Mouse (Mus musculus): Measurements from ENCODE around the gene Gm20388. TPM values are rescaled to one million over a fixed set of nuclear protein-coding genes. Genes with fewer than 3 reads are reported as not detected.

The Gm20388 gene
- polyA plus RNA-seq, 1 experiment from 2014 or later: not detected

- no peaks in the 10 kb centered on the region for H3K9me3 ChIP-seq (ENCODE audit: control insufficient read depth, low read length)
- ATAC-seq (ENCODE audit: low read depth): no peak
- peak overlapping the region; percentile 3; the same call in 1 of the 2 replicates for H3K27ac ChIP-seq (ENCODE audit: low read length)
- H3K9ac ChIP-seq (ENCODE audit: low read length): no peak overlapping the region
- peaks cover 16% of the 10 kb centered on the region for H3K36me3 ChIP-seq (ENCODE audit: control insufficient read depth, insufficient read depth, low read length)
- H3K27me3 ChIP-seq (ENCODE audit: control insufficient read depth, insufficient read depth, low read depth, low read length): no peaks in the 10 kb centered on the region
- H3K4me2 ChIP-seq (ENCODE audit: low read depth, low read length): peak overlapping the region; percentile 67
- 29% methylated on average over 10 of the region's 10 CpGs for WGBS
- H3K4me1 ChIP-seq (replicated peaks; ENCODE audit: control insufficient read depth, insufficient read depth, low read length): peaks cover 24% of the 10 kb centered on the region
- no peak overlapping the region for H3K4me3 ChIP-seq (ENCODE audit: low read length)
Measured at GRCm38 (mm10) chr8:122574667-122575251, 2664.1 kb downstream of the Gm20388 start.

- H3K4me2 ChIP-seq (ENCODE audit: low read depth, low read length): peak overlapping the region; percentile 67
- no peak for ATAC-seq (ENCODE audit: low read depth)
- peaks cover 24% of the 10 kb centered on the region for H3K4me1 ChIP-seq (replicated peaks; ENCODE audit: control insufficient read depth, insufficient read depth, low read length)
- peak overlapping the region; percentile 71 for H3K4me3 ChIP-seq (ENCODE audit: low read length)
- no peak overlapping the region for H3K9ac ChIP-seq (ENCODE audit: low read length)
- WGBS: 50% methylated on average over 8 of the region's 8 CpGs
- peak overlapping the region; percentile 3; the same call in 1 of the 2 replicates for H3K27ac ChIP-seq (ENCODE audit: low read length)
- H3K27me3 ChIP-seq (ENCODE audit: control insufficient read depth, insufficient read depth, low read depth, low read length): no peaks in the 10 kb centered on the region
- peaks cover 16% of the 10 kb centered on the region for H3K36me3 ChIP-seq (ENCODE audit: control insufficient read depth, insufficient read depth, low read length)
- no peaks in the 10 kb centered on the region for H3K9me3 ChIP-seq (ENCODE audit: control insufficient read depth, low read length)
Measured at GRCm38 (mm10) chr8:122575286-122575685, 2664.6 kb downstream of the Gm20388 start.

- H3K27ac ChIP-seq (ENCODE audit: low read length): peak overlapping the region; percentile 68
- peaks cover 16% of the 10 kb centered on the region for H3K36me3 ChIP-seq (ENCODE audit: control insufficient read depth, insufficient read depth, low read length)
- peak overlapping the region; percentile 71 for H3K4me3 ChIP-seq (ENCODE audit: low read length)
- peak overlapping the region; percentile 85 for H3K9ac ChIP-seq (ENCODE audit: low read length)
- no peaks in the 10 kb centered on the region for H3K27me3 ChIP-seq (ENCODE audit: control insufficient read depth, insufficient read depth, low read depth, low read length)
- peaks cover 24% of the 10 kb centered on the region for H3K4me1 ChIP-seq (replicated peaks; ENCODE audit: control insufficient read depth, insufficient read depth, low read length)
- H3K4me2 ChIP-seq (ENCODE audit: low read depth, low read length): peak overlapping the region; percentile 67
- peak; percentile 16 for ATAC-seq (ENCODE audit: low read depth)
- no peaks in the 10 kb centered on the region for H3K9me3 ChIP-seq (ENCODE audit: control insufficient read depth, low read length)
- WGBS: 12% methylated on average over 21 of the region's 21 CpGs
Measured at GRCm38 (mm10) chr8:122575735-122576647, 2665.3 kb downstream of the Gm20388 start.

GRCm38 (mm10) chr8:122576648-122577022, 2666.0 kb downstream of the Gm20388 start, which contains the start of gene Aprt:
TSS of gene Aprt (minus strand) at chr8:122576909.
- Histone ChIP-seq H3K27me3 (ENCODE audit: control insufficient read depth, insufficient read depth, low read depth, low read length) (no peaks in the 10 kb centered on the region), H3K4me2 (ENCODE audit: low read depth, low read length) (peak within 1 kb of the TSS; percentile 67), H3K4me3 (ENCODE audit: low read length) (peak within 1 kb of the TSS; percentile 71), H3K9me3 (ENCODE audit: control insufficient read depth, low read length) (no peaks in the 10 kb centered on the region), H3K36me3 (ENCODE audit: control insufficient read depth, insufficient read depth, low read length) (peaks cover 10% of the 10 kb centered on the region), H3K27ac (ENCODE audit: low read length) (peak within 1 kb of the TSS; percentile 68), H3K9ac (ENCODE audit: low read length) (peak within 1 kb of the TSS; percentile 85), H3K4me1 (replicated peaks; ENCODE audit: control insufficient read depth, insufficient read depth, low read length) (peaks cover 24% of the 10 kb centered on the region)
- ATAC-seq (ENCODE audit: low read depth): peak; percentile 91
- WGBS: under 1% methylated on average over 39 of the region's 39 CpGs

GRCm38 (mm10) chr8:122577116-122577515, 2666.5 kb downstream of the Gm20388 start:
- peak; percentile 18; the same call in 1 of the 2 replicates for ATAC-seq (ENCODE audit: low read depth)
- Histone ChIP-seq H3K4me2 (ENCODE audit: low read depth, low read length) (peak overlapping the region; percentile 67), H3K9me3 (ENCODE audit: control insufficient read depth, low read length) (no peaks in the 10 kb centered on the region), H3K4me1 (replicated peaks; ENCODE audit: control insufficient read depth, insufficient read depth, low read length) (peaks cover 24% of the 10 kb centered on the region), H3K27ac (ENCODE audit: low read length) (peak overlapping the region; percentile 33; the same call in 1 of the 2 replicates), H3K27me3 (ENCODE audit: control insufficient read depth, insufficient read depth, low read depth, low read length) (no peaks in the 10 kb centered on the region), H3K36me3 (ENCODE audit: control insufficient read depth, insufficient read depth, low read length) (peaks cover 5% of the 10 kb centered on the region), H3K4me3 (ENCODE audit: low read length) (peak overlapping the region; percentile 71), H3K9ac (ENCODE audit: low read length) (peak overlapping the region; percentile 52)
- WGBS: 25% methylated on average over 10 of the region's 10 CpGs

GRCm38 (mm10) chr8:122579196-122579595, 2668.6 kb downstream of the Gm20388 start:
- peak; percentile 32 for ATAC-seq (ENCODE audit: low read depth)
- WGBS: 29% methylated on average over 7 of the region's 7 CpGs
- Histone ChIP-seq H3K27ac (ENCODE audit: low read length) (peak overlapping the region; percentile 36), H3K9ac (ENCODE audit: low read length) (no peak overlapping the region), H3K9me3 (ENCODE audit: control insufficient read depth, low read length) (no peaks in the 10 kb centered on the region), H3K36me3 (ENCODE audit: control insufficient read depth, insufficient read depth, low read length) (no peaks in the 10 kb centered on the region), H3K4me3 (ENCODE audit: low read length) (no peak overlapping the region), H3K27me3 (ENCODE audit: control insufficient read depth, insufficient read depth, low read depth, low read length) (no peaks in the 10 kb centered on the region), H3K4me2 (ENCODE audit: low read depth, low read length) (no peak overlapping the region), H3K4me1 (replicated peaks; ENCODE audit: control insufficient read depth, insufficient read depth, low read length) (peaks cover 24% of the 10 kb centered on the region)

GRCm38 (mm10) chr8:122580926-122581325, 2670.3 kb downstream of the Gm20388 start:
- H3K36me3 ChIP-seq (ENCODE audit: control insufficient read depth, insufficient read depth, low read length): no peaks in the 10 kb centered on the region
- no peaks in the 10 kb centered on the region for H3K9me3 ChIP-seq (ENCODE audit: control insufficient read depth, low read length)
- no peak overlapping the region for H3K4me3 ChIP-seq (ENCODE audit: low read length)
- no peak overlapping the region for H3K9ac ChIP-seq (ENCODE audit: low read length)
- H3K4me1 ChIP-seq (replicated peaks; ENCODE audit: control insufficient read depth, insufficient read depth, low read length): peaks cover 10% of the 10 kb centered on the region
- H3K27ac ChIP-seq (ENCODE audit: low read length): no peak overlapping the region
- no peak overlapping the region for H3K4me2 ChIP-seq (ENCODE audit: low read depth, low read length)
- H3K27me3 ChIP-seq (ENCODE audit: control insufficient read depth, insufficient read depth, low read depth, low read length): no peaks in the 10 kb centered on the region
- ATAC-seq (ENCODE audit: low read depth): no peak
- 19% methylated on average over 14 of the region's 15 CpGs for WGBS

GRCm38 (mm10) chr8:122584981-122585380, 2674.3 kb downstream of the Gm20388 start:
- WGBS: 81% methylated on average over 9 of the region's 9 CpGs
- no peaks in the 10 kb centered on the region for H3K27me3 ChIP-seq (ENCODE audit: control insufficient read depth, insufficient read depth, low read depth, low read length)
- H3K9me3 ChIP-seq (ENCODE audit: control insufficient read depth, low read length): no peaks in the 10 kb centered on the region
- H3K4me3 ChIP-seq (ENCODE audit: low read length): no peak overlapping the region
- no peak overlapping the region for H3K27ac ChIP-seq (ENCODE audit: low read length)
- H3K9ac ChIP-seq (ENCODE audit: low read length): no peak overlapping the region
- ATAC-seq (ENCODE audit: low read depth): no peak
- H3K36me3 ChIP-seq (ENCODE audit: control insufficient read depth, insufficient read depth, low read length): no peaks in the 10 kb centered on the region
- H3K4me2 ChIP-seq (ENCODE audit: low read depth, low read length): no peak overlapping the region
- no peaks in the 10 kb centered on the region for H3K4me1 ChIP-seq (replicated peaks; ENCODE audit: control insufficient read depth, insufficient read depth, low read length)

GRCm38 (mm10) chr8:122585411-122585891, 2674.8 kb downstream of the Gm20388 start:
- Histone ChIP-seq H3K4me3 (ENCODE audit: low read length) (no peak overlapping the region), H3K4me1 (replicated peaks; ENCODE audit: control insufficient read depth, insufficient read depth, low read length) (no peaks in the 10 kb centered on the region), H3K27ac (ENCODE audit: low read length) (no peak overlapping the region), H3K9me3 (ENCODE audit: control insufficient read depth, low read length) (no peaks in the 10 kb centered on the region), H3K27me3 (ENCODE audit: control insufficient read depth, insufficient read depth, low read depth, low read length) (no peaks in the 10 kb centered on the region), H3K4me2 (ENCODE audit: low read depth, low read length) (no peak overlapping the region), H3K36me3 (ENCODE audit: control insufficient read depth, insufficient read depth, low read length) (no peaks in the 10 kb centered on the region), H3K9ac (ENCODE audit: low read length) (no peak overlapping the region)
- ATAC-seq (ENCODE audit: low read depth): no peak
- 31% methylated on average over 14 of the region's 14 CpGs for WGBS
